Mouse (Mus musculus) limb, embryonic 10.5 days (tissue): ENCODE data around the gene Nxt1. TPM values are rescaled to one million over a fixed set of nuclear protein-coding genes. Genes with fewer than 3 reads are reported as not detected.

Source experiments
- DNase-seq: peaks from one replicate; pipeline ENCODE4 v3.0.0-alpha.2; 2017; ENCODE audit warnings: low spot score
- H3K27ac ChIP-seq: fragments of 300-500 bp; sonication (generic); 2 replicates; pipeline ENCODE4 v1.5.1; 2016; ENCODE audit warnings: mild to moderate bottlenecking
- H3K27me3 ChIP-seq: fragments of 300-500 bp; sonication (generic); 2 replicates; pipeline ENCODE4 v1.6.1; 2016; ENCODE audit warnings: low read depth, mild to moderate bottlenecking; ENCODE audit not compliant: poor library complexity, severe bottlenecking
- H3K36me3 ChIP-seq: fragments of 300-500 bp; sonication (generic); 2 replicates; pipeline ENCODE4 v1.6.1; 2016; ENCODE audit warnings: mild to moderate bottlenecking, moderate library complexity
- H3K4me1 ChIP-seq: fragments of 300-500 bp; sonication (generic); 2 replicates; pipeline ENCODE4 v1.6.1; 2016
- H3K4me3 ChIP-seq: fragments of 300-500 bp; sonication (generic); 2 replicates; pipeline ENCODE4 v1.5.1; 2016; ENCODE audit warnings: mild to moderate bottlenecking, moderate library complexity
- H3K9me3 ChIP-seq: fragments of 300-500 bp; sonication (generic); replicated peaks from 2 replicates; pipeline ENCODE4 v1.6.1; 2016; ENCODE audit warnings: mild to moderate bottlenecking
- WGBS: fragments of 180-500 bp; shearing (Covaris S2); methylation state at CpG from one replicate; pipeline ENCODE4 v1.1.7; 2016; 5-methylcytosine and 5-hydroxymethylcytosine counted together
- polyA plus RNA-seq: library from polyadenylated mRNA; unstranded; fragments of >200 nt; fragmentation: Nextera tagmentation; extraction: Ambion mirVana; gene quantifications from 2 replicates; pipeline ENCODE4 v1.2.1, GENCODE M21; 2016

Gene Nxt1
- polyA plus RNA-seq, 1 experiment from 2014 or later: 140 TPM

DNA sequence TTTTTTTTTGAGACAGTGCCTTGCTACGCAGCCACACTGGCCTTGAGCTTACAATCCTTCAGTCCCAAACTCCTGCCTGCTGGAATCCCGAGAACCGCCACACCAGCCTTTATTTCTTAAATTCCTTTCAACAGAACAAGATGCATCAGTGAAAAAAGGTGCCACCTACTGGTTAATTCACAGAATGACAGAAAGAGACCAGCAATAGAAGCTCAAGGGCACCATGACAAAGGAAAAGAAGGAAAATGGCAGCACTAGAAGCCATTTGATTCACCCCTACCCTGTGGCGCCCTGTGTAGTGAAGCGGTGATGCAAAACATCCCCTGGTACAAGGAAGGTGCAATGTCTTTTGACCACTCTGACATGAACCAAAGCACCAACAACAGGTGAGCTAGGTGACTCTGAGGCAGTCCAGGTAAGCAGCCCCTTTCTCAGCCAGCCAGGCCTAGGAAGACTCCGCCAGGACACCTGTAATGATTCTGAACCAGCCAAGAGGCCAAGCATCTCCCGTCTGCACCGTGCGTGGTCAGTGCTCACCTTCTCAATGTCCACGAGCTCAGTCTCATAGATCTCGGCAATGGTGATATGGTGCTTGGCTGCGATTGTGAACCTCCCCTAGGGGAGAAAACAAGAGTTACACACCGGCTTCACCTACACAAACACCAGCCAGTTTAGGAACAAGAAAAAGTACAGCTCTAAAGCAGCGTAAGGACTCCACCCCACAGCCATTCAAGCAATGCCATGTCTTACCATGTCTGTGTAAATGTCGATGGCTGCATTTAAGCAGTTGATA lies 34.2 kb downstream of the Nxt1 start:
- Histone ChIP-seq H3K27me3 (no peaks in the 10 kb centered on the region), H3K9me3 (no peaks in the 10 kb centered on the region), H3K4me3 (no peak overlapping the region), H3K4me1 (no peaks in the 10 kb centered on the region), H3K27ac (no peak overlapping the region; the same call in 1 of the 2 replicates), H3K36me3 (peaks cover 8% of the 10 kb centered on the region; the same call in 1 of the 2 replicates)
- WGBS: 88% methylated on average over 15 of the region's 15 CpGs
- DNase-seq: no peak

- no peak for DNase-seq
- no peak overlapping the region for H3K4me3 ChIP-seq
- no peaks in the 10 kb centered on the region for H3K27me3 ChIP-seq
- H3K36me3 ChIP-seq: peaks cover 8% of the 10 kb centered on the region; the same call in 1 of the 2 replicates
- no peaks in the 10 kb centered on the region for H3K9me3 ChIP-seq
- H3K27ac ChIP-seq: no peak overlapping the region
- 86% methylated on average over 6 of the region's 6 CpGs for WGBS
- H3K4me1 ChIP-seq: no peaks in the 10 kb centered on the region
Measured at GRCm38 (mm10) chr2:148707202-148707530, 34.8 kb downstream of the Nxt1 start.

DNA sequence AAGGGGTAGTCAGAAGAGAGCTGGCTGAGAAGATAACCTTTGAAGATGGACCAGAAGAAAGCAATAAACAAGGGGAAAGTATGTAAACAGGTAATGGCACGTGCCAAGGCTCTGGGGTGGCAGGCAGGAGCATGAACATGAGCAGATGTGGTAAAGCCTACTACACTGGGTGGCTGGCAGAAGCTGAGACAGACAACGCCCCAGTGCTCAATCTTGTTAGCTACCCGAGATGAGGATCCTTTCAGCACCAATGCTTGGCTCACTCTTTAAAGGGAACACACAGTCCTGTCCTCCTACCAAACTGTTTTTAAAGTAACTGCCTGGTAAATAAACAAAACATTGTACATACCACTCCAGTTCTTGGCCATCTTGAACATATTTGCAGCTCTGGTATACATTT lies 39.9 kb downstream of the Nxt1 start:
- Histone ChIP-seq H3K4me1 (no peaks in the 10 kb centered on the region), H3K36me3 (peaks cover 8% of the 10 kb centered on the region; the same call in 1 of the 2 replicates)
- WGBS: 79% methylated on average over 3 of the region's 3 CpGs

DNA sequence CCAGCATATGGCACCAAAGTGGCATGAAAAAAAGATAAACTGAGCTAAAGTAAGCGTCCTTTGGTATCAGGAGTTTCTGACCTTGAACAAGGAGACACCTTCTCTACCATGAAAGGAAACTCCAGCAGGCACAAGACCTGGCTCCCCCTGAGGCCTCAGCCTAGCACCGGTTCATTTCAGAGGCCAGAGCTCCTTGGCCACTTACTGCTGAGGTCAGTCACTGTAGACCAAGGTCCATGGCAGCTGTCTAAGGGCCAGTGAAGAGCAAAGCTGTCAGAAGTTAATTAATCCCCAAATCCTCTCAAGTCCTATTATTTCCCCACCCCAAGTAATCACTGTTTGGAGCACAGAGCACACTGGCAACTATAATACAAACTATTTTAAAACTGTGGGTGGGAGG lies 44.7 kb downstream of the Nxt1 start:
- Histone ChIP-seq H3K36me3 (no peaks in the 10 kb centered on the region), H3K4me3 (no peak overlapping the region), H3K27ac (no peak overlapping the region), H3K4me1 (no peaks in the 10 kb centered on the region), H3K27me3 (no peaks in the 10 kb centered on the region), H3K9me3 (no peaks in the 10 kb centered on the region)
- 78% methylated on average over 2 of the region's 2 CpGs for WGBS
- no peak for DNase-seq

More for the DNA sequence above, 39.9 kb downstream of the Nxt1 start:
- H3K4me3 ChIP-seq: no peak overlapping the region
- H3K27ac ChIP-seq: no peak overlapping the region
- H3K9me3 ChIP-seq: no peaks in the 10 kb centered on the region
- no peak for DNase-seq
- no peaks in the 10 kb centered on the region for H3K27me3 ChIP-seq

- DNase-seq: no peak
- no peaks in the 10 kb centered on the region for H3K4me1 ChIP-seq
- no peak overlapping the region for H3K4me3 ChIP-seq
- WGBS: 84% methylated on average over 2 of the region's 2 CpGs
- H3K27ac ChIP-seq: no peak overlapping the region
- no peaks in the 10 kb centered on the region for H3K9me3 ChIP-seq
- H3K27me3 ChIP-seq: no peaks in the 10 kb centered on the region
- no peaks in the 10 kb centered on the region for H3K36me3 ChIP-seq
Measured at GRCm38 (mm10) chr2:148719271-148719995, 47.0 kb downstream of the Nxt1 start.

Other genes starting within 250 kb of the Nxt1 start
- 5.0 and 5.5 TPM in 2 replicates for gene Cd93, start 229.0 kb upstream of the Nxt1 start, polyA plus RNA-seq
- 24.3 and 27.7 TPM in 2 replicates for gene Gzf1, start 8.4 kb downstream of the Nxt1 start, polyA plus RNA-seq
- 3.3 and 3.8 TPM in 2 replicates for gene Napb, start 59.9 kb downstream of the Nxt1 start, polyA plus RNA-seq
- not detected in 2 replicates for gene Cstl1, start 77.8 kb downstream of the Nxt1 start, polyA plus RNA-seq
- not detected in 2 replicates for gene Cst11, start 98.9 kb downstream of the Nxt1 start, polyA plus RNA-seq
- gene 8030411F24Rik, start 109.4 kb downstream of the Nxt1 start, polyA plus RNA-seq: not detected in 2 replicates
- not detected in 2 replicates for gene Cst12, start 116.8 kb downstream of the Nxt1 start, polyA plus RNA-seq
- not detected in 2 replicates for gene Cst8, start 126.2 kb downstream of the Nxt1 start, polyA plus RNA-seq
- gene Cst13, start 147.5 kb downstream of the Nxt1 start, polyA plus RNA-seq: not detected in 2 replicates
- not detected in 2 replicates for gene Cst9, start 162.5 kb downstream of the Nxt1 start, polyA plus RNA-seq
- not detected in 2 replicates for gene 9230104L09Rik, start 192.4 kb downstream of the Nxt1 start, polyA plus RNA-seq
- gene Cst3, start 203.1 kb downstream of the Nxt1 start, polyA plus RNA-seq: 209 and 241 TPM in 2 replicates